Mouse (Mus musculus): Measurements from ENCODE around the gene Acsl3.

DNA sequence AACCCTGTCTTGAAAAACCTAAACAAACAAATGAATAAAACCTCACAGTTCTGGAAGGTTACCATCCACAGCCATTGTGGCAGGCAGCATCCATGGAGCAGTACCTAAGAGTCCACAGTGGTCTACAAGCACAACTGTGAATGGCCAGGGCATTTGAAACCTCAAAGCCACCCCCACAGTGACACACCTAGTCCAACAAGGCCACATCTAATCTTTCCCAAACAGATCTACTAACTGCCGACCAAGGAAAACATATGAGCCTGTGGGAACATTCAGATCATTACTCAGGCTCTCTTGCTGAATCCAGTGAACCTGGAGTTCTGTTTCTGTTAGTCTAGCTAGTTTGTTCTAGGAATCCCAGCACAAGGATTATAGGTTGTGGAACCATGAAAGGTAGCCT lies 44.7 kb upstream of the Acsl3 start:
- no peak for TF ChIP-seq CTCF (IDR thresholded peaks at IDR 0.05; ENCODE audit: borderline replicate concordance, extremely low read depth, insufficient read depth, insufficient read length)
- no peak for TF ChIP-seq POLR2A (IDR thresholded peaks at IDR 0.05; ENCODE audit: borderline replicate concordance, extremely low read depth, insufficient read depth, insufficient read length, poor library complexity, severe bottlenecking)
